Mouse (Mus musculus): ENCODE data around the gene Gm21366.
"Not testable (repeated sequence)": the region's sequence is repeated elsewhere in the genome, so short reads cannot be mapped to it uniquely, and the experiment has no call there.

Gene Gm21366

GRCm38 (mm10) chrY:22861156-22861555 is at the start of gene Gm21366:
Gene Gm21366 (minus strand): TSS chrY:22861256.
- not testable (repeated sequence) for DNase-seq (ENCODE audit: low spot score)
